Mouse (Mus musculus): ENCODE measurements around the gene Rasd1. TPM values are rescaled to one million over a fixed set of nuclear protein-coding genes. Genes with fewer than 3 reads are reported as not detected.

The Rasd1 gene
- polyA plus RNA-seq, 1 experiment from 2014 or later, result 12.2 TPM

- DNase-seq (ENCODE audit: low spot score), result no peak
- Histone ChIP-seq H3K9me3 (no peaks in the 10 kb centered on the region), H3K4me3 (no peak overlapping the region), H3K4me1 (peaks cover 54% of the 10 kb centered on the region), H3K36me3 (no peaks in the 10 kb centered on the region), H3K27ac (peak overlapping the region; percentile 80), H3K27me3 (ENCODE audit: insufficient read depth, poor library complexity, severe bottlenecking) (no peaks in the 10 kb centered on the region; the same call in none of the 2 replicates)
- 23% methylated on average over 2 of the region's 2 CpGs for WGBS
Measured at GRCm38 (mm10) chr11:59971691-59972090, 6.9 kb upstream of the Rasd1 start.

- H3K4me1 ChIP-seq, result peaks cover 62% of the 10 kb centered on the region
- no peaks in the 10 kb centered on the region; the same call in none of the 2 replicates for H3K27me3 ChIP-seq (ENCODE audit: insufficient read depth, poor library complexity, severe bottlenecking)
- no peaks in the 10 kb centered on the region for H3K36me3 ChIP-seq
- DNase-seq (ENCODE audit: low spot score), result no peak
- H3K27ac ChIP-seq, result peak overlapping the region; percentile 80
- WGBS, result 72% methylated on average over 5 of the region's 5 CpGs
- H3K9me3 ChIP-seq, result no peaks in the 10 kb centered on the region
- no peak overlapping the region for H3K4me3 ChIP-seq
Measured at GRCm38 (mm10) chr11:59970780-59971179, 6.0 kb upstream of the Rasd1 start.

GRCm38 (mm10) chr11:59967765-59968164, 3.0 kb upstream of the Rasd1 start:
- peaks cover 64% of the 10 kb centered on the region for H3K4me1 ChIP-seq
- no peaks in the 10 kb centered on the region for H3K36me3 ChIP-seq
- H3K4me3 ChIP-seq, result no peak overlapping the region
- DNase-seq (ENCODE audit: low spot score), result no peak
- H3K27ac ChIP-seq, result no peak overlapping the region
- H3K27me3 ChIP-seq (ENCODE audit: insufficient read depth, poor library complexity, severe bottlenecking), result peaks cover 8% of the 10 kb centered on the region
- WGBS, result 90% methylated on average over 1 of the region's 1 CpGs
- H3K9me3 ChIP-seq, result no peaks in the 10 kb centered on the region

- Histone ChIP-seq H3K27me3 (ENCODE audit: insufficient read depth, poor library complexity, severe bottlenecking) (peaks cover 11% of the 10 kb centered on the region), H3K27ac (peak overlapping the region; percentile 45), H3K4me1 (peaks cover 64% of the 10 kb centered on the region), H3K4me3 (no peak overlapping the region), H3K9me3 (no peaks in the 10 kb centered on the region), H3K36me3 (peaks cover 14% of the 10 kb centered on the region)
- 66% methylated on average over 4 of the region's 4 CpGs for WGBS
- no peak for DNase-seq (ENCODE audit: low spot score)
Measured at GRCm38 (mm10) chr11:59966102-59966483, 1.3 kb upstream of the Rasd1 start.

GRCm38 (mm10) chr11:59965227-59966101, 720 bp upstream of the Rasd1 start:
- H3K9me3 ChIP-seq, result no peaks in the 10 kb centered on the region
- peak overlapping the region; percentile 88 for H3K27ac ChIP-seq
- WGBS, result 30% methylated on average over 25 of the region's 25 CpGs
- peaks cover 20% of the 10 kb centered on the region for H3K36me3 ChIP-seq
- peak overlapping the region; percentile 70 for H3K4me3 ChIP-seq
- peaks cover 11% of the 10 kb centered on the region for H3K27me3 ChIP-seq (ENCODE audit: insufficient read depth, poor library complexity, severe bottlenecking)
- H3K4me1 ChIP-seq, result peaks cover 64% of the 10 kb centered on the region
- peak; percentile 94 for DNase-seq (ENCODE audit: low spot score)

GRCm38 (mm10) chr11:59964163-59964758, 483 bp downstream of the Rasd1 start:
- 3% methylated on average over 33 of the region's 33 CpGs for WGBS
- Histone ChIP-seq H3K27ac (peak overlapping the region; percentile 88), H3K4me3 (peak overlapping the region; percentile 70), H3K9me3 (no peaks in the 10 kb centered on the region), H3K4me1 (peaks cover 71% of the 10 kb centered on the region), H3K27me3 (ENCODE audit: insufficient read depth, poor library complexity, severe bottlenecking) (peaks cover 11% of the 10 kb centered on the region), H3K36me3 (peaks cover 21% of the 10 kb centered on the region)
- no peak for DNase-seq (ENCODE audit: low spot score)

GRCm38 (mm10) chr11:59963364-59964162, 1.2 kb downstream of the Rasd1 start:
- Histone ChIP-seq H3K9me3 (no peaks in the 10 kb centered on the region), H3K27me3 (ENCODE audit: insufficient read depth, poor library complexity, severe bottlenecking) (peaks cover 11% of the 10 kb centered on the region), H3K4me1 (peaks cover 78% of the 10 kb centered on the region), H3K36me3 (peaks cover 21% of the 10 kb centered on the region), H3K27ac (peak overlapping the region; percentile 88), H3K4me3 (peak overlapping the region; percentile 70)
- 5% methylated on average over 34 of the region's 34 CpGs for WGBS
- no peak for DNase-seq (ENCODE audit: low spot score)

GRCm38 (mm10) chr11:59962590-59962989, 2.2 kb downstream of the Rasd1 start:
- Histone ChIP-seq H3K9me3 (no peaks in the 10 kb centered on the region), H3K27me3 (ENCODE audit: insufficient read depth, poor library complexity, severe bottlenecking) (peaks cover 11% of the 10 kb centered on the region), H3K4me3 (no peak overlapping the region; the same call in 1 of the 2 replicates), H3K27ac (peak overlapping the region; percentile 26; the same call in 1 of the 2 replicates), H3K36me3 (peaks cover 21% of the 10 kb centered on the region), H3K4me1 (peaks cover 83% of the 10 kb centered on the region)
- no peak for DNase-seq (ENCODE audit: low spot score)
- 62% methylated on average over 3 of the region's 3 CpGs for WGBS

GRCm38 (mm10) chr11:59961338-59961875, 3.3 kb downstream of the Rasd1 start:
- peak overlapping the region; percentile 88 for H3K27ac ChIP-seq
- 60% methylated on average over 9 of the region's 9 CpGs for WGBS
- DNase-seq (ENCODE audit: low spot score), result no peak
- H3K27me3 ChIP-seq (ENCODE audit: insufficient read depth, poor library complexity, severe bottlenecking), result peaks cover 11% of the 10 kb centered on the region
- 0 out of 2 replicates have a peak overlapping the region, but pooled peaks have one; percentile 6 for H3K4me3 ChIP-seq
- H3K36me3 ChIP-seq, result peaks cover 21% of the 10 kb centered on the region
- H3K9me3 ChIP-seq, result no peaks in the 10 kb centered on the region
- H3K4me1 ChIP-seq, result peaks cover 88% of the 10 kb centered on the region

- Histone ChIP-seq H3K9me3 (no peaks in the 10 kb centered on the region), H3K27me3 (ENCODE audit: insufficient read depth, poor library complexity, severe bottlenecking) (peaks cover 11% of the 10 kb centered on the region), H3K4me1 (peaks cover 81% of the 10 kb centered on the region), H3K36me3 (peaks cover 25% of the 10 kb centered on the region), H3K27ac (peak overlapping the region; percentile 88), H3K4me3 (peak overlapping the region; percentile 15; the same call in 1 of the 2 replicates)
- WGBS, result 58% methylated on average over 20 of the region's 20 CpGs
- DNase-seq (ENCODE audit: low spot score), result no peak
Measured at GRCm38 (mm10) chr11:59960476-59961337, 4.0 kb downstream of the Rasd1 start.

- DNase-seq (ENCODE audit: low spot score), result no peak
- Histone ChIP-seq H3K27me3 (ENCODE audit: insufficient read depth, poor library complexity, severe bottlenecking) (peaks cover 11% of the 10 kb centered on the region), H3K9me3 (no peaks in the 10 kb centered on the region), H3K36me3 (peaks cover 34% of the 10 kb centered on the region), H3K27ac (peak overlapping the region; percentile 88), H3K4me3 (no peak overlapping the region), H3K4me1 (peaks cover 70% of the 10 kb centered on the region)
- 59% methylated on average over 4 of the region's 4 CpGs for WGBS
Measured at GRCm38 (mm10) chr11:59959453-59959852, 5.3 kb downstream of the Rasd1 start.

GRCm38 (mm10) chr11:59956749-59957148, 8.0 kb downstream of the Rasd1 start:
- Histone ChIP-seq H3K36me3 (peaks cover 27% of the 10 kb centered on the region), H3K4me3 (no peak overlapping the region), H3K9me3 (no peaks in the 10 kb centered on the region), H3K27me3 (ENCODE audit: insufficient read depth, poor library complexity, severe bottlenecking) (no peaks in the 10 kb centered on the region), H3K4me1 (peaks cover 45% of the 10 kb centered on the region), H3K27ac (no peak overlapping the region)
- DNase-seq (ENCODE audit: low spot score), result no peak
- 88% methylated on average over 6 of the region's 6 CpGs for WGBS
